Mouse (Mus musculus) kidney, embryonic 16.5 days (tissue): Measurements from ENCODE around the gene Dnm2. TPM values are rescaled to one million over a fixed set of nuclear protein-coding genes. Genes with fewer than 3 reads are reported as not detected.

Experiments used
- ATAC-seq: fragments of 200-750 bp; cut with Nextera tagmentation; 2 replicates; pipeline ENCODE4 v1.8.0; 2017; ENCODE audit warnings: moderate TSS enrichment; ENCODE audit not compliant: low FRiP score, low TSS enrichment
- H3K27ac ChIP-seq: fragments of 300-500 bp; sonication (generic); 2 replicates; pipeline ENCODE4 v1.5.1; 2014; ENCODE audit warnings: low read length
- H3K27me3 ChIP-seq: fragments of 300-500 bp; sonication (generic); 2 replicates; pipeline ENCODE4 v1.6.1; 2014; ENCODE audit warnings: low read length, control low read depth, mixed read lengths; ENCODE audit not compliant: insufficient read depth
- H3K36me3 ChIP-seq: fragments of 300-500 bp; sonication (generic); 2 replicates; pipeline ENCODE4 v1.6.1; 2014; ENCODE audit warnings: low read length, control low read depth, mixed read lengths; ENCODE audit not compliant: insufficient read depth
- H3K4me1 ChIP-seq: fragments of 300-500 bp; sonication (generic); 2 replicates; pipeline ENCODE4 v1.6.1; 2014; ENCODE audit warnings: low read length, control low read depth, mixed read lengths; ENCODE audit not compliant: insufficient read depth
- H3K4me2 ChIP-seq: fragments of 300-500 bp; sonication (generic); replicated peaks from 2 replicates; pipeline ENCODE4 v1.6.1; 2014; ENCODE audit warnings: low read depth, low read length
- H3K4me3 ChIP-seq: fragments of 300-500 bp; sonication (generic); 2 replicates; pipeline ENCODE4 v1.5.1; 2014; ENCODE audit warnings: mild to moderate bottlenecking, low read length
- H3K9ac ChIP-seq: fragments of 300-500 bp; sonication (generic); replicated peaks from 2 replicates; pipeline ENCODE4 v1.6.1; 2014; ENCODE audit warnings: low read length
- H3K9me3 ChIP-seq: fragments of 300-500 bp; sonication (generic); 2 replicates; pipeline ENCODE4 v1.6.1; 2016; ENCODE audit warnings: low read length, control low read depth
- WGBS: fragments of 180-500 bp; shearing (Covaris S2); extraction: QIAGEN DNeasy Blood & Tissue Kit; methylation state at CpG from one replicate; pipeline ENCODE4 v1.1.7; 2014; 5-methylcytosine and 5-hydroxymethylcytosine counted together
- polyA plus RNA-seq: library from polyadenylated mRNA; unstranded; fragments of >200 nt; fragmentation: Nextera tagmentation; extraction: Ambion mirVana; gene quantifications from 2 replicates; pipeline ENCODE4 v1.2.1, GENCODE M21; 2015

The Dnm2 gene
- polyA plus RNA-seq, 1 experiment from 2014 or later: 85.7 TPM

DNA sequence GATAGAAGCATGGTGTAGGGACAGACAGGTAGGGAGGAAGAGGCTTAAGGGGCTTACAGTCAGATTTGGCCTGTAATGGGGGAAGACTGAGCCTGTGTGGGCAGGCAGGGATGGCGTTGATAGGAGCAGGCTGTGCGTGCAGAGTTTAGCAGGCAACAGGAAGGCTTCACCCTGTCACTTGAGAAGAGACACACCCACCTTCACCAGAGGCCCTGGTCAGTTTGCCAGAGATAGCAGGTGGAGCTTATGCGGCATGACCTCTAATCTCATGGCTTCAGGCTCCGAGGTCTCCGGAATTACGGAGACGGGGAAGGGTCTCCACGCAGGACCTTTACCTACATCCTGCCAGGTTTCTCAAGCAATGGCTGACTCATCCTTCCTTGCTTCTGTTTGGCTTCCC is 27.2 kb downstream of the Dnm2 start:
- Histone ChIP-seq H3K4me3 (no peak overlapping the region), H3K4me2 (no peak overlapping the region), H3K4me1 (peaks cover 21% of the 10 kb centered on the region), H3K9ac (no peak overlapping the region), H3K36me3 (no peaks in the 10 kb centered on the region), H3K9me3 (no peaks in the 10 kb centered on the region), H3K27me3 (no peaks in the 10 kb centered on the region), H3K27ac (0 out of 2 replicates have a peak overlapping the region, but pooled peaks have one; percentile 24)
- ATAC-seq: no peak
- 43% methylated on average over 8 of the region's 8 CpGs for WGBS

DNA sequence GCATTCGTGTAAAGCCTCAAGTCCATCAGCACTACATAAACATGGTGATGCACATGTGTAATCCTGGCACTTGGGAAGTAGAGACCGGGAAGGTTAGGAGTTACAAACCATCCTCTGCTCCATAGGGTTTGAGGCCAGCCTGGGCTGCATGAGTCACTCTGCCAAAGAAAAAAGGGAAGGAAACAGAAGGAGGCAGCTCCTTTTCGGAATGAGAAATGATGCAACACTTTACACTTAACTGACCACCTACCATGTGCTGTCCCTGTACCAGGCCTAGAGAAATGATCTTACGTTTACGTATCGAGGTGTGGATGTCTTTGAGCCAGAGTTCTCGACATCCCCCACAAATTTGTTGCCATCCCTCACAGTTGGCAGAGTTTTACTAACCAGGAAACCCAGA is 28.3 kb downstream of the Dnm2 start:
- H3K9me3 ChIP-seq: no peaks in the 10 kb centered on the region
- no peaks in the 10 kb centered on the region for H3K27me3 ChIP-seq
- H3K4me3 ChIP-seq: no peak overlapping the region
- no peaks in the 10 kb centered on the region for H3K36me3 ChIP-seq
- H3K9ac ChIP-seq: no peak overlapping the region
- H3K4me2 ChIP-seq: no peak overlapping the region
- H3K27ac ChIP-seq: no peak overlapping the region
- WGBS: 78% methylated on average over 7 of the region's 7 CpGs
- H3K4me1 ChIP-seq: peaks cover 21% of the 10 kb centered on the region
- ATAC-seq: no peak

DNA sequence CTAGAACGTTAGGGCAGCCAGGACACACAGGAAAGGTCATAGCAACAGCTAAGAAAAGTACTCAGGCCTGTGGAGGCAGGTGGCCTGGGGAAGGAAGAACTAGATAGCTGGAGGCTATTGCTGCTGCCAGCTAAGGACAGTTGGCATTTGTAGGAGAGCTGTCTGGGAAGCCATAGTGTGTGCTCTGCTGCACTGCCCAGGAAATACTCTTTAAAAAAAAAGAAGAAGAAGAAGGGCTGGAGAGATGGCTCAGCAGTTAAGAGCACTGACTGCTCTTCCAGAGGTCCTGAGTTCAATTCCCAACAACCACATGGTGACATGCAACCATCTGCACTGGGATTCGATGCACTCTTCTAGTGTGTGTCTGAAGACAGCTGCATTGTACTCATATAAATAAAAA is 28.8 kb downstream of the Dnm2 start:
- H3K4me2 ChIP-seq: no peak overlapping the region
- no peak overlapping the region for H3K9ac ChIP-seq
- H3K4me1 ChIP-seq: peaks cover 21% of the 10 kb centered on the region
- no peak overlapping the region for H3K4me3 ChIP-seq
- no peak overlapping the region for H3K27ac ChIP-seq
- ATAC-seq: no peak
- H3K9me3 ChIP-seq: no peaks in the 10 kb centered on the region
- 81% methylated on average over 2 of the region's 2 CpGs for WGBS
- H3K36me3 ChIP-seq: no peaks in the 10 kb centered on the region
- H3K27me3 ChIP-seq: no peaks in the 10 kb centered on the region

DNA sequence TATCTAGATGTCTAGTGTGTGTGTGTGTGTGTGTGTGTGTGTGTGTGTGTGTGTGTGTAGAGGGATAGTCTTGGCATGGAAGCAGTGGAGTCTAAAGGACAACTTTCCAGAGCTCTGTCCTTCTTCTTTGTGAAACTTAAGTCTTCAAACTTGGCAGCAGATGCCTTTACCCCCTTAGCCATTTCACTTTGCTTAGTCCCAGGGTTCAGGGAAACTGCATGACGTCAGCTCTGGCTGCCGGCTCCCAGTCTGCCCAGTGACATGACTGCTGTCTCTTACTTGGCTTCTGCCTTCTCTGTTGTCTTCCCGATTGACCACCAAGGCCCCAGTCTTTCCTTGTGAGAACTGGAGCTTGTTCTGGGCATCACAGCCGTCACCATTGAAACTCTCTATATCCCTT is 29.8 kb downstream of the Dnm2 start:
- ATAC-seq: no peak
- WGBS: 74% methylated on average over 4 of the region's 4 CpGs
- H3K27ac ChIP-seq: no peak overlapping the region

DNA sequence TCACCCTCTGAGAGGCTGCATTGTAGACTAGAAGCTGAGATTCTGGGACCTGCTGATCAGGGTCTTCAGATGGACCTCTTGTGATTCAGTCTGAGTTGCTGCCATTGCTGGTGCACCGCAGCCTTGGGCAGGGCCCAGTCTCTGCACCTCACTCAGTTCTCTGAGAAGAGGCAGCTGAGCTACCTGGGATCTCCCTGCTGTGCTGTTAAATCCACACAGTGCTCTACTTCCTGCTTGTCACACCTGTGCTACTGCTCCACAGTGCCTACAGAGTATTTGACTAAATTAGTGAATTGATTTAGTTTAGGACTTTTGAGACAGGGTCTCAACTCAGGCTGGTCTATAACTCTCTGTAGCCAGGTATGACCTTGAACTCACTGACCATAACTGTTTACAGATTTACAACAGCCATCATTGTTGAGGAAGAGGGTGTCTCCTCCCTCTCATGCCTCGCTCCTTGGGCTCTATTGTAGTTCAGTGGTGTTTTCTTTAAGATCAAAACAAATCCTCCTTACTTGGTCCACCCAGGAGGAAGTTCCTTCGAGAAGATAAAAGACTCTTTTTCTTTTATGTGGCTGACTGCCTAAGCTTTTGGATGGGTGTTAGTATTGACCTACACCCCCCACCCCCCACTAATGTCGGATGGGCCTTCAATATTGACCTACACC is 30.5 kb downstream of the Dnm2 start:
- H3K4me3 ChIP-seq: no peak overlapping the region
- no peak overlapping the region for H3K4me2 ChIP-seq
- 0 out of 2 replicates have a peak overlapping the region, but pooled peaks have one; percentile 2 for H3K9ac ChIP-seq
- no peak for ATAC-seq
- no peaks in the 10 kb centered on the region for H3K9me3 ChIP-seq
- H3K36me3 ChIP-seq: peaks cover 3% of the 10 kb centered on the region; the same call in 1 of the 2 replicates
- no peaks in the 10 kb centered on the region for H3K27me3 ChIP-seq
- peak overlapping the region; percentile 31; the same call in 1 of the 2 replicates for H3K27ac ChIP-seq
- 43% methylated on average over 4 of the region's 4 CpGs for WGBS
- H3K4me1 ChIP-seq: peaks cover 21% of the 10 kb centered on the region

More for the DNA sequence above, 29.8 kb downstream of the Dnm2 start:
- no peaks in the 10 kb centered on the region for H3K9me3 ChIP-seq
- no peak overlapping the region for H3K9ac ChIP-seq
- peaks cover 2% of the 10 kb centered on the region; the same call in 1 of the 2 replicates for H3K36me3 ChIP-seq
- no peak overlapping the region for H3K4me2 ChIP-seq
- no peak overlapping the region for H3K4me3 ChIP-seq
- H3K27me3 ChIP-seq: no peaks in the 10 kb centered on the region
- H3K4me1 ChIP-seq: peaks cover 21% of the 10 kb centered on the region

DNA sequence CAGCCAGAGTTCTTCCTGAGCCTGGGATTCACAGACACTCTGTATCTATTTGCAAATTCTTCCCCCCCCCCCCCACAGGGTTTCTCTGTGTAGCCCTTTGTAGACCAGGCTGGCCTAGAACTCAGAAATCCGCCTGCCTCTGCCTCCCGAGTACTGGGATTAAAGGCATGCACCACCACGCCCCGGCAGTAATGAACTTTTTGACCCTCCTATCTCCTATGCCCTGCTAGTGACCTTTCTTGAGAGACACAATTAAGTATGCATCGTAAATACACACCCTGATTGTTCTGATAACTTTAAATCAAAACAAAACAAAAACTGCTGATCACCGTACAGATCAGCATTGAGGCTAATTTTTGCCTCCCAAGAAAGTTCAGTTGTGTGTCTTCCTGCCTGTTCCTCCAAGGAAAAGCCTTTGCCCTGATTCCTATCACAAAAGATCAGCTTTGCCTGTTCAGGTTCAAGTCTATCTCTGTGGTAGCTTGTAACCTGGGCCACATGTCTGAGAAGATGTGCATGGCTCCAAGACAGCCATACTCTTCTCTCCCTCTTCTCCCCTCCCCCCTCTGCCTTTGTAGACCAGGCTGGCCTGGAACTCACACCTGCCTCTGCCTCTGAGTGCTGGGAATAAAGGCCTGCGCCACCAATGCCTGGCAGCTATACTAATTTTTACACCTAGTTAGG is 31.7 kb downstream of the Dnm2 start:
- H3K36me3 ChIP-seq: peaks cover 3% of the 10 kb centered on the region; the same call in 1 of the 2 replicates
- H3K9me3 ChIP-seq: no peaks in the 10 kb centered on the region
- no peak overlapping the region for H3K4me3 ChIP-seq
- H3K27ac ChIP-seq: no peak overlapping the region
- no peak overlapping the region for H3K4me2 ChIP-seq
- WGBS: 81% methylated on average over 7 of the region's 7 CpGs
- H3K9ac ChIP-seq: no peak overlapping the region
- peaks cover 23% of the 10 kb centered on the region for H3K4me1 ChIP-seq
- no peak for ATAC-seq
- no peaks in the 10 kb centered on the region for H3K27me3 ChIP-seq

DNA sequence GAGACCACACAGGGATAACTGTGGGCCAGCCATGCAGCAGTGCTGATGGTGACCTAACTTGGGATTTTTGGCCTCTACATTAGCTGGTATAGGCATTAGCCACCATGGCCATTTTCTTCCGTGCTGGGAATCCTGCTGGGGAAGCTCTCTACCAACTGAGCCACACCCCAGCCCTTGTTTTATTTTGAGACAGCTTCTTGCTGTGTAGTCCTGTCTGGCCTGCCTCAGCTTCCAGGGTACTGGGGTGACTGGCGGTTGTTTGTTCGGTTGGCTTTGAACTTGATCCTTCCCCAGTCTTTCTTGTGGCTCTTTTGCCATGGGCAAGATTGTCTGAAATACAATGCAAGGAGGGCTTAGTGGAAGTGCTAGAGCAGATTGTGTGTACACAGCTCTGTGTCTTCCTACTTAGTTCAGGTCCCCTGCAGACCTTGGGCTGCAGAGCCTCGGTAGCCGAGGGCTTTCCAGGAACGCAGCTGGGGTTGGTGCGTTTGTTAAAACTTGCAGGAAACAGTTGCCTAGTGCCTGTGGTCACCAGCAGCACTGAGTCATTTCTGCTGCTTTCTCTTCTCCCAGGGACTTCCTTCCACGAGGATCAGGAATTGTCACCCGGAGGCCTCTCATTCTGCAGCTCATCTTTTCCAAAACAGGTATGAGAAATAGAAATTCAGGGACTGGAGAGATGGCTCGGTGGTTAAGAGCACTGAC is 32.4 kb downstream of the Dnm2 start:
- 90% methylated on average over 10 of the region's 10 CpGs for WGBS
- Histone ChIP-seq H3K27me3 (no peaks in the 10 kb centered on the region), H3K4me2 (no peak overlapping the region), H3K4me1 (peaks cover 18% of the 10 kb centered on the region), H3K9ac (no peak overlapping the region), H3K4me3 (no peak overlapping the region), H3K27ac (no peak overlapping the region), H3K9me3 (no peaks in the 10 kb centered on the region), H3K36me3 (peaks cover 3% of the 10 kb centered on the region; the same call in 1 of the 2 replicates)
- ATAC-seq: no peak

DNA sequence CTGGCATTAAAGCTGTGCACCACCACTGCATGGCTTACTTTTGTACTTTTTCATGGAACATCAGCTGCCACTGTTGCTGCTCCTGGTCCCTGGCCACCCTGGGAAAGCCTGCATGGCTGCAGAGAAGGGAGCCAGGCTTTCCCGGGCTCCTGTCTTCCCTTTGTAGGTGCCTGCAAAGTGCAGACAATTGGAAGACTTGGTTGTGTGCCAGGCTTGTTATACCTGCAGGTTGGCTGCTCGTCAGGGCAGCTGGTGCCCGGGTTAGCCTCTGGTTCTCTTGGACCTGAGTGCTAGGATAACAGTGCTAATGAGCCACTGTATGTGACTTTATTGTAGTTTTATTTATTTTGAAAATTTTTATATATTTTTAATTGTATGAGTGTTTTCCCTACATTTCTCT is 34.1 kb downstream of the Dnm2 start:
- ATAC-seq: no peak
- peaks cover 17% of the 10 kb centered on the region for H3K4me1 ChIP-seq
- 94% methylated on average over 3 of the region's 3 CpGs for whole genome bisulfite sequencing

DNA sequence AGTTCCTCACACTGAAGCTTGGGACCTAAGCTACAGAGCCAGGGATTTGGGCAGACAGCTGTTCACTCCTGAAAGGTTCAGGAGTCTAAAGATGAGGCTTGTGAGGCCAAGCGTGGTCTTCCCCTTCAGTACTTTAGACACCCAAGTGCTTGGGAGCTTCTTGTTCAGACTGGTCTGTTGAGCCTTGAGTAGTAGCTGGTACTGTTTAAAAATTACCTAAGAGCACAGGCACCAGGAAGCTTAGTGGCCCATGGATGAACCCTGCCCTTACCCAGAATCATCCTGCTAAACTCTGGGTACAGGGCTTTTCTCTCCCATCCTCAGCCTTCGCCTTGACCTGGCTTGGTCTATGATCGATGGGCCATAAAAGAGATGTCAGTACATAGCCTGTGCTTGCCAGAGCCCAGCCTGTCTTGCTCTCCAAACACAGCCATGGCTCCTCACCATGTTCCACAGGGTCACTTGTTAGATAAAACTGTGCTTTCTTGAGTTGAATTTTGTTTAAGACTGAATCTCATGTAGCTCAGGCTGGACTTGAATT is 35.8 kb downstream of the Dnm2 start:
- Histone ChIP-seq H3K4me2 (no peak overlapping the region), H3K27ac (peak overlapping the region; percentile 36), H3K27me3 (no peaks in the 10 kb centered on the region), H3K36me3 (peaks cover 3% of the 10 kb centered on the region), H3K4me1 (peaks cover 11% of the 10 kb centered on the region), H3K9ac (no peak overlapping the region), H3K9me3 (no peaks in the 10 kb centered on the region), H3K4me3 (no peak overlapping the region)
- 69% methylated on average over 3 of the region's 3 CpGs for WGBS
- peak; percentile 86 for ATAC-seq

More for the DNA sequence above, 34.1 kb downstream of the Dnm2 start:
- Histone ChIP-seq H3K4me3 (no peak overlapping the region), H3K4me2 (no peak overlapping the region), H3K9ac (no peak overlapping the region), H3K9me3 (no peaks in the 10 kb centered on the region), H3K36me3 (peaks cover 3% of the 10 kb centered on the region; the same call in 1 of the 2 replicates), H3K27ac (no peak overlapping the region), H3K27me3 (no peaks in the 10 kb centered on the region)
